Mouse (Mus musculus) fat pad, adult 2 months (tissue): Measurements from ENCODE around the gene Gm16429.
"Not testable (repeated sequence)": the region's sequence is repeated elsewhere in the genome, so short reads cannot be mapped to it uniquely, and the experiment has no call there.

Experiments used
- DNase-seq: peaks from one replicate; pipeline ENCODE4 v3.0.0-alpha.2; 2011; ENCODE audit warnings: low read depth, low spot score; ENCODE audit errors: extremely low read depth

Gene Gm16429

GRCm38 (mm10) chr5:93928952-93929351, at the start of gene Gm16429:
Gene Gm16429 (minus strand): TSS chr5:93929052.
- DNase-seq, result not testable (repeated sequence)
